Mouse (Mus musculus): ENCODE results near the gene Crmp1. TPM values are rescaled to one million over a fixed set of nuclear protein-coding genes. Genes with fewer than 3 reads are reported as not detected.

Gene Crmp1
- polyA plus RNA-seq, 1 experiment from 2014 or later: 15.6 TPM

DNA sequence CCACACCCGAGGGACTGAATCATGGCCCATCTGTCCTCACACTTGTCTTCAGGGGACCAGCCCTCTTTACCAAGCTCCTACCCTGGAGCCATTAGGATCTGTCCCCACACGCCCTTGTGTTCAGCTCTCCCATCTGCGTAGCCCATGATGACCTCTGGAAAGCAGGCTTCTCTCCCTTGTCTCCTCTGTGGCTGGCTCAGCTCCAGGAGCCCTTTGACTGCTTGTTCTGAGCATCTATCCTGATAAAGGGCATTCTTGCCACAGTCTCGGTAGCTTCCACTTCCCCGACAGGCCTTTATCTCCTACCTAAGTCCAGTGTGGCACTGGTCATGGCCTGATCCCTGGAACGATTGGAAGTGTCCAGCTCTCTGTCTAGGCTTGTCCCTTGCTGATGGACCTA is 84.9 kb downstream of the Crmp1 start:
- Histone ChIP-seq H3K27me3 (ENCODE audit: insufficient read depth, low read length) (no peaks in the 10 kb centered on the region), H3K9me3 (ENCODE audit: low read depth, low read length) (no peaks in the 10 kb centered on the region), H3K4me3 (ENCODE audit: low read depth, low read length) (no peak overlapping the region), H3K36me3 (ENCODE audit: insufficient read depth) (peaks cover 56% of the 10 kb centered on the region; the same call in 1 of the 2 replicates), H3K4me2 (no peak overlapping the region), H3K27ac (ENCODE audit: low read depth) (no peak overlapping the region), H3K9ac (no peak overlapping the region), H3K4me1 (ENCODE audit: insufficient read depth) (no peaks in the 10 kb centered on the region)
- 75% methylated on average over 6 of the region's 6 CpGs for WGBS
- ATAC-seq (ENCODE audit: insufficient read depth) (no peak), DNase-seq (no peak)
- TF ChIP-seq CTCF (IDR thresholded peaks at IDR 0.05; ENCODE audit: low read depth): no peak

GRCm38 (mm10) chr5:37330449-37331132 is 88.9 kb downstream of the Crmp1 start:
- no peaks in the 10 kb centered on the region for H3K27me3 ChIP-seq (ENCODE audit: insufficient read depth, low read length)
- TF ChIP-seq CTCF (IDR thresholded peaks at IDR 0.05; ENCODE audit: low read depth): no peak
- peaks cover 35% of the 10 kb centered on the region; the same call in 1 of the 2 replicates for H3K36me3 ChIP-seq (ENCODE audit: insufficient read depth)
- 80% methylated on average over 8 of the region's 8 CpGs for WGBS
- H3K4me2 ChIP-seq: no peak overlapping the region
- H3K27ac ChIP-seq (ENCODE audit: low read depth): no peak overlapping the region
- ATAC-seq (ENCODE audit: insufficient read depth) (no peak), DNase-seq (no peak)
- H3K4me1 ChIP-seq (ENCODE audit: insufficient read depth): peaks cover 2% of the 10 kb centered on the region; the same call in 1 of the 2 replicates
- no peak overlapping the region for H3K4me3 ChIP-seq (ENCODE audit: low read depth, low read length)
- H3K9me3 ChIP-seq (ENCODE audit: low read depth, low read length): no peaks in the 10 kb centered on the region
- H3K9ac ChIP-seq: no peak overlapping the region

DNA sequence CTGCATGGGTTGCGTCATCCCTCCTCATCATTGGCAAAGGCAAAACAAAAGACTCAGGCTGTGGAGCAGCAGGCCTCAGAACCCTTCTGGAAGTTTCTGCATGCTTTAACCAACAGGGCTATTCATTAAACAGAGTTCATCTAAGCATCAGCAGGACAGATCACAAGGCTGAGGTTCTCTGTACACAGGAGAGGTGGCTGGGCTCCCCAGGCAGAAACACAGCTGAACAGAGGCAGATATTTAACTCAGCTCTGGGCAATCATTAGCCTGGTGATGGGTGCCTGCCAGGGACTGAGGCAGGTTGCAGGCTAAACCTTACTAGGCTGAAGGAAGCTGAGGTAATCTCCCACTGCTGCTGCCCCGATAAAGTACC is 89.4 kb downstream of the Crmp1 start:
- WGBS: 98% methylated on average over 2 of the region's 2 CpGs
- DNase-seq (no peak), ATAC-seq (ENCODE audit: insufficient read depth) (no peak)
- Histone ChIP-seq H3K27ac (ENCODE audit: low read depth) (no peak overlapping the region), H3K4me2 (no peak overlapping the region), H3K4me3 (ENCODE audit: low read depth, low read length) (no peak overlapping the region), H3K27me3 (ENCODE audit: insufficient read depth, low read length) (no peaks in the 10 kb centered on the region), H3K9me3 (ENCODE audit: low read depth, low read length) (no peaks in the 10 kb centered on the region), H3K4me1 (ENCODE audit: insufficient read depth) (peaks cover 8% of the 10 kb centered on the region; the same call in 1 of the 2 replicates), H3K9ac (no peak overlapping the region), H3K36me3 (ENCODE audit: insufficient read depth) (peaks cover 30% of the 10 kb centered on the region; the same call in 1 of the 2 replicates)
- TF ChIP-seq CTCF (IDR thresholded peaks at IDR 0.05; ENCODE audit: low read depth): no peak

GRCm38 (mm10) chr5:37332066-37332465 is 90.3 kb downstream of the Crmp1 start:
- Histone ChIP-seq H3K9me3 (ENCODE audit: low read depth, low read length) (no peaks in the 10 kb centered on the region), H3K36me3 (ENCODE audit: insufficient read depth) (peaks cover 23% of the 10 kb centered on the region; the same call in 1 of the 2 replicates), H3K4me3 (ENCODE audit: low read depth, low read length) (no peak overlapping the region), H3K27me3 (ENCODE audit: insufficient read depth, low read length) (no peaks in the 10 kb centered on the region), H3K27ac (ENCODE audit: low read depth) (no peak overlapping the region), H3K4me1 (ENCODE audit: insufficient read depth) (peaks cover 10% of the 10 kb centered on the region; the same call in 1 of the 2 replicates), H3K9ac (no peak overlapping the region), H3K4me2 (no peak overlapping the region)
- TF ChIP-seq CTCF (IDR thresholded peaks at IDR 0.05; ENCODE audit: low read depth): no peak
- WGBS: 75% methylated on average over 4 of the region's 4 CpGs
- ATAC-seq (ENCODE audit: insufficient read depth) (no peak), DNase-seq (no peak)

DNA sequence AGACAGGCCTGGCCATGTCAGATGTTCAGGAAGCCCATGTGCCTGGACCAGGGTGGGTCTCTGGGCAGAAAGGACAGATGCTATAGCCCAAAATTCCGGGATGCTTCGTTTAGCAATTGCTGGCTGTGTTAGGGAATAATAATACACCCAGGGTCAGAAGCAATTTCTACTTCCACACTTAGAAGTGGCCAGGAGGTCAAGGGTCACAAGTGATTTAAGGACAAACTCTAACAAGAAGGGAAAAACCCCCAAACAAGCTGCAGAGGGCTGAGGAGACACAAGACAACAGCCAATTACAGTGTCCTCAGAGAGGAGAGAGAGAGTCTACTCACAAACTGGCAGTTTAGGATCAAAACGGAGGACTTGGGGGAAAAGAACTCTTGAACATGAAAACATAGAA is 93.3 kb downstream of the Crmp1 start:
- H3K9ac ChIP-seq: no peak overlapping the region
- no peaks in the 10 kb centered on the region for H3K9me3 ChIP-seq (ENCODE audit: low read depth, low read length)
- ATAC-seq (ENCODE audit: insufficient read depth): no peak
- no peak for TF ChIP-seq CTCF (IDR thresholded peaks at IDR 0.05; ENCODE audit: low read depth)
- H3K4me2 ChIP-seq: no peak overlapping the region; the same call in 1 of the 2 replicates
- H3K4me1 ChIP-seq (ENCODE audit: insufficient read depth): peaks cover 23% of the 10 kb centered on the region; the same call in 1 of the 2 replicates
- WGBS: 70% methylated on average over 3 of the region's 3 CpGs
- no peaks in the 10 kb centered on the region for H3K27me3 ChIP-seq (ENCODE audit: insufficient read depth, low read length)
- H3K4me3 ChIP-seq (ENCODE audit: low read depth, low read length): no peak overlapping the region
- peak; percentile 14 for DNase-seq
- H3K36me3 ChIP-seq (ENCODE audit: insufficient read depth): peaks cover 12% of the 10 kb centered on the region; the same call in 1 of the 2 replicates
- H3K27ac ChIP-seq (ENCODE audit: low read depth): no peak overlapping the region

DNA sequence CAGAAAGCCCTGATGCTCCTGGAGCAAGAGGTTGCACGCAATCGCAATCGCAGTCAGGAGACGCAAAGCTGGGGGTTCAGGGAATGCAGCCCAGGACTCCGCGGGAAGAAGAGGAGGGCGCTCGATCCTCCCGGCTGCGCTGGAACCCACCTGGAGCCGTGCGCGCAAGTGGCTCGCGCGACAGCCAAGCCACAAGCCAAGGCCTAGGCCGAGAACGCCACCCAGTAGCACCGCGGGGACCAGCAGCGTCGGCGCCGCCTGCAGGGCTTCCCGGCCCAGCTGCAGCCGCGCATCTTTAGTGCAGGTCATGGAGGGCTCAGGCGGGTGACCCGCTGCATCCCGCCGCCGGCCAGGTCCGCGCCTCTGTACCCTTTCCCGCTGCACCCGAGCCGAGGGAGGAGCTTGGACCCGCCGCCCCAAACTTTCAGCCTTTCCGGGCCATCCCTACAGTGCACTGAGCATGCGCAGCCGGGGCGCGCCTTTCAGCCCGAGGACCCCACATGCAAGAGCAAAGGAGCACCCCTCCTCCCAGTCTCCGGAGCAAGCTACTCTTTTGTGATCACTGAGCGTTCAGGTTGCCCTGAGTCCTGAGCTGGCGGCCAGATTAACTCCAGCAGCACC is 94.9 kb downstream of the Crmp1 start, which contains the start of gene Evc:
TSS of gene Evc (minus strand) at position 410 of the 621 bp plus-strand sequence.
- Histone ChIP-seq H3K4me2 (peak within 1 kb of the TSS; percentile 88), H3K4me3 (ENCODE audit: low read depth, low read length) (peak within 1 kb of the TSS; percentile 69), H3K4me1 (ENCODE audit: insufficient read depth) (peaks cover 23% of the 10 kb centered on the region; the same call in 1 of the 2 replicates), H3K9ac (peak within 1 kb of the TSS; percentile 77), H3K9me3 (ENCODE audit: low read depth, low read length) (no peaks in the 10 kb centered on the region), H3K27ac (ENCODE audit: low read depth) (peak within 1 kb of the TSS; percentile 79), H3K36me3 (ENCODE audit: insufficient read depth) (peaks cover 7% of the 10 kb centered on the region; the same call in 1 of the 2 replicates), H3K27me3 (ENCODE audit: insufficient read depth, low read length) (no peaks in the 10 kb centered on the region)
- ATAC-seq (ENCODE audit: insufficient read depth) (peak; percentile 72), DNase-seq (peak; percentile 90)
- TF ChIP-seq CTCF (IDR thresholded peaks at IDR 0.05; ENCODE audit: low read depth): no peak; the same call in 1 of the 2 replicates
- WGBS: under 1% methylated on average over 48 of the region's 48 CpGs

GRCm38 (mm10) chr5:37337696-37338095 is 96.0 kb downstream of the Crmp1 start:
- H3K27me3 ChIP-seq (ENCODE audit: insufficient read depth, low read length): no peaks in the 10 kb centered on the region
- H3K9ac ChIP-seq: peak overlapping the region; percentile 68
- H3K27ac ChIP-seq (ENCODE audit: low read depth): peak overlapping the region; percentile 79
- ATAC-seq (ENCODE audit: insufficient read depth) (no peak), DNase-seq (no peak)
- H3K9me3 ChIP-seq (ENCODE audit: low read depth, low read length): no peaks in the 10 kb centered on the region
- 67% methylated on average over 3 of the region's 3 CpGs for WGBS
- peak overlapping the region; percentile 63 for H3K4me3 ChIP-seq (ENCODE audit: low read depth, low read length)
- no peak for TF ChIP-seq CTCF (IDR thresholded peaks at IDR 0.05; ENCODE audit: low read depth)
- H3K4me2 ChIP-seq: peak overlapping the region; percentile 88
- peaks cover 23% of the 10 kb centered on the region; the same call in 1 of the 2 replicates for H3K4me1 ChIP-seq (ENCODE audit: insufficient read depth)
- no peaks in the 10 kb centered on the region for H3K36me3 ChIP-seq (ENCODE audit: insufficient read depth)

All from lung, embryonic 14.5 days (tissue).